Mouse (Mus musculus) testis, adult 2 months (tissue): ENCODE results near the gene Sfxn5. TPM values are rescaled to one million over a fixed set of nuclear protein-coding genes. Genes with fewer than 3 reads are reported as not detected.

Experiments used
- H3K27ac ChIP-seq: fragments of 200-500 bp; 2 replicates; pipeline ENCODE4 v1.5.1; 2012; ENCODE audit warnings: low read depth, low read length; ENCODE audit not compliant: control insufficient read depth, insufficient read depth
- H3K27me3 ChIP-seq: fragments of 200-500 bp; 2 replicates; pipeline ENCODE4 v1.6.1; 2012; ENCODE audit warnings: mild to moderate bottlenecking, low read length, moderate library complexity; ENCODE audit not compliant: control insufficient read depth, insufficient read depth
- H3K36me3 ChIP-seq: fragments of 200-500 bp; 2 replicates; pipeline ENCODE4 v1.6.1; 2012; ENCODE audit warnings: mild to moderate bottlenecking, low read length; ENCODE audit not compliant: control insufficient read depth, insufficient read depth
- H3K4me1 ChIP-seq: fragments of 200-500 bp; 2 replicates; pipeline ENCODE4 v1.6.1; 2012; ENCODE audit warnings: low read length; ENCODE audit not compliant: control insufficient read depth, insufficient read depth
- H3K4me3 ChIP-seq: fragments of 200-500 bp; 2 replicates; pipeline ENCODE4 v1.5.1; 2012; ENCODE audit warnings: low read depth, mild to moderate bottlenecking, low read length, moderate library complexity, mixed read lengths; ENCODE audit not compliant: control insufficient read depth
- CTCF ChIP-seq: fragments of 200-500 bp; IDR thresholded peaks from 2 replicates; pipeline ENCODE4 v1.5.1; 2012; ENCODE audit warnings: low read depth, mild to moderate bottlenecking, inconsistent platforms, low read length, moderate library complexity; ENCODE audit not compliant: control insufficient read depth, insufficient read depth, insufficient replicate concordance
- POLR2A ChIP-seq: fragments of 200-500 bp; IDR thresholded peaks from 2 replicates; pipeline ENCODE4 v1.6.1; 2012; ENCODE audit warnings: low read depth, mild to moderate bottlenecking, inconsistent platforms, low read length, moderate library complexity; ENCODE audit not compliant: control insufficient read depth
- polyA plus RNA-seq: library from polyadenylated mRNA; depleted of rRNA; stranded (reverse); fragments of >200 nt; gene quantifications from 2 replicates; pipeline ENCODE4 v1.2.3, GENCODE M21; 2012

Sfxn5 gene
- polyA plus RNA-seq, 1 experiment = 0.80 TPM

DNA sequence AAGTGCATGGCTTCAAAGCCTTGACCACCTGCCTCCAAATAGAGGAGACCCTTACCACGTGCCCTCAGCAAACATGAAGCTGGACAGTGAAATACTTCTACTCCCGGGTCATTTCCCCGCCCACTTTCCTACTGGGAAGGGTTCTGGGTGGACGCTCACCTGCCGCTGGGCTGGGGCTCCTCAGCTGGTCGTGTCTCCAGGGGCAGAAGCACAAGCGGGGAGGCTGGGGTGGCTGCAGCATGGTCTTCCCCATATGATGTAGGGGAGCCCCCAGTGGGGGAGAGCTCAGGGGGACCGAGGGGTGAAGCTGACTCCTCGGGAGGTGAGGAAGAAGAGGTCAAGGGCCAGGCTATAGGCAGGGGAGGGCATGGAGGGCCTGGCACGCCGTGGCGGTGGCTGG is 7.0 kb upstream of the Sfxn5 start:
- H3K36me3 ChIP-seq = no peaks in the 10 kb centered on the region
- TF ChIP-seq POLR2A (no peak), CTCF (no peak)
- no peak overlapping the region for H3K27ac ChIP-seq
- no peaks in the 10 kb centered on the region for H3K27me3 ChIP-seq
- no peaks in the 10 kb centered on the region; the same call in 1 of the 2 replicates for H3K4me1 ChIP-seq
- no peak overlapping the region for H3K4me3 ChIP-seq

DNA sequence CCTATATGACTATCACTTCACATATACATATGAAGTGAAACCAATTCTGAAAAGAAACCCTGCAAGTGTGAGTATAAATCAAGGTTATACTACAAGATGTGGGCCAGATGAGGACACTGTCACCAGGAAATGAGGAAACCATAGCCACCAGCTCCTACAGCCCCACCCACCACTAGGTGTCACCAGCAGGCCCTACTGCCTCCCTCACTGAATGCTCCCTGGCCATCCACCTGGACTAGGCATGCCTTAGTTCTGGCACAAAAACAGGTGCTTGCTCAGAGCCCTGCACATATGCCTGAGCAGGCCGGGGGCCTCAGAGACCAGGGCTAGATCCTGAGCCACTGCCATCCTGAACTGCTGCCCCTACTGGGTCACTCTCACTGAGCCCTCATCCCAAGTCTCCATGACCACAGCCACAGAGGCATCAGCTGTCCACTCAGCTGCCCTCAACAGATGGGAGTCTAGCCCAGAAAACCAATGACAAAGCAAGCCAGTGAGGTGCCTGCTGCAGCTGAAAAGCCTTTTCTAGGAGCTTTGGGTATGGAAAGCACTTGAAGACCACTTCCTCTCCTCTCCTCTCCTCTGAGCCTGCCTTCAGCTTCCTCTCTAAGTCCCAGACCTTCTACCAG is 6.2 kb upstream of the Sfxn5 start:
- TF ChIP-seq POLR2A = no peak
- peak; percentile 38; the same call in 1 of the 2 replicates for TF ChIP-seq CTCF
- no peaks in the 10 kb centered on the region; the same call in 1 of the 2 replicates for H3K4me1 ChIP-seq
- no peak overlapping the region for H3K27ac ChIP-seq
- no peaks in the 10 kb centered on the region for H3K36me3 ChIP-seq
- no peak overlapping the region for H3K4me3 ChIP-seq
- H3K27me3 ChIP-seq = no peaks in the 10 kb centered on the region

DNA sequence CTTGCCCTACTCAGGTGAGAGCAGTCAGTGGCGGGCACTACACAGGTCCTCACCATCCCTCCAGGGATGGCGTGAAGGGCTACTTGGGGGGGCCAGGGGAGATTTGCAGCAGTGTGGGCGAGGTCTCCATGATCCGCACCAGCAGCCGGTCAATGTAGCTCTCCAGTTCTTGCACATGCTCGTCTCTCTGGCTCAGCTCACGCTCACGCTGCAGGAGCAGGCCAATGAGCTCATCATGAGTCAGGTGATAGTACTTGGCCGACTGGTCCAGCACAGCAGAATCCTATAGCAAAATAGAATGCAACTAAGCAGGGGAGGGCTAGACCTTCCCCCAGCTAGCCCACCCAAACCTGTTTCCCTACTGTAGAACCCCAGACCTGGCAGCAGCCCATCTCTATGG is 3.7 kb upstream of the Sfxn5 start:
- H3K4me3 ChIP-seq = no peak overlapping the region
- no peaks in the 10 kb centered on the region for H3K27me3 ChIP-seq
- no peak overlapping the region for H3K27ac ChIP-seq
- peaks cover 17% of the 10 kb centered on the region for H3K4me1 ChIP-seq
- no peak for TF ChIP-seq CTCF
- no peak for TF ChIP-seq POLR2A
- H3K36me3 ChIP-seq = no peaks in the 10 kb centered on the region

DNA sequence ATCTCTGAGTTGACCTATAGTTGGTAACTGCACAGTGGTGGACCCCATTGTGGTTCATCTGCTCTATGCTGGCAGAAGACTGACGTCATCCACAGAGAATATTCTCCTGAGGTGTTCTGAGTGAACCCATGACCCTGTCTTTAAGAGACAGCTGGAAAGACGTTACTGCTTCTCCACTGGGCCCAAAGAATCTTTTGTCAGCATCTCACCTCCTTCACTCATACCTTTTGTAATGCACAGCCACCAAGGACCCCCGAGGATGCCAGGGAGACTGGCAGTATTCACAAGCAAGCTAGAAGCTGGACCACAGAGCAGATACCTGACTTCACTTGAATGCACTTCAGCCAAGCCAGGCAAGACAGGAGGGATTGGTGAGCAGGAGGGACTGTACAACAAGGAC is 2.1 kb upstream of the Sfxn5 start:
- no peak for TF ChIP-seq POLR2A
- no peak for TF ChIP-seq CTCF
- Histone ChIP-seq H3K4me3 (no peak overlapping the region), H3K27ac (no peak overlapping the region), H3K4me1 (peaks cover 17% of the 10 kb centered on the region), H3K36me3 (no peaks in the 10 kb centered on the region), H3K27me3 (no peaks in the 10 kb centered on the region)

DNA sequence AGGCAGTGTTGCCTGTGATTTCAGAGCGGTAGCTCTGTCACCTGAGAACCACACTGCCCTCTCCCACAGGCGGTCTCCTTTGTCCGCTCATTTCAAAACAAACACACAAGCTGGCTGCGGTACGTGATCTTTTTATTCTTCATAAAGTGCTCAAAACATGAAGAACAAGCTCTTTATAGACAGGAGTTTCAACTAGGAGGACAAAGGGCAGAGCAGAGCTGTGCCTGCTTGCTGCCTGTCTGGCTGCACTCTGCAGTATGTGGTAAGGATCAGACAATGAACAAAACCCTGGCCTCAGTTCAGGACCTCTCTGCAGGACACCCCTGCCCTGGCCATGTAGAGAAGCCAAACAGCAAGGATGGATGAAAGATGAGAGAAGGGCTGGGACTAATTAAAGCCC is 1.6 kb upstream of the Sfxn5 start:
- Histone ChIP-seq H3K27me3 (no peaks in the 10 kb centered on the region), H3K36me3 (no peaks in the 10 kb centered on the region), H3K4me1 (peaks cover 17% of the 10 kb centered on the region), H3K27ac (no peak overlapping the region), H3K4me3 (no peak overlapping the region)
- no peak for TF ChIP-seq POLR2A
- TF ChIP-seq CTCF = no peak

DNA sequence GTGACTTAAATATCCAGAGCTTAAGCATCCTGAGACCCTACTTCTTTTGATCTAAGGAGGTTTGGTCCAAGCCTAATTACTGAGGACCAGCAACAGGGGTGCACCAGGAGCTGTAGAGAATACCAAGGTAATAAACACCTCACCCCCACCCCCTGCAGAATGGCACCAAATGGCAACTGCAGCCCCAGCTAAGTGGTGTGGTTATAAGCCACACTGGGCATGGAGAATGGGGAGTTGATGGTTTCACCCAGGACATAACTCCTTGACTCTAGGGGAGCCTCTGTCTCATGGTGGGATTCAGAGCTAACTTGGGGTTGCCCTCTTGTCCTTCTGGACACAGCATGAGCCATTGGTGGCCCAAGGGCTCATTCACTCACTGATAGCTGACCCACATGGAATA is 1.0 kb upstream of the Sfxn5 start:
- Histone ChIP-seq H3K4me3 (no peak overlapping the region), H3K4me1 (peaks cover 17% of the 10 kb centered on the region), H3K27me3 (no peaks in the 10 kb centered on the region), H3K27ac (no peak overlapping the region), H3K36me3 (no peaks in the 10 kb centered on the region)
- no peak for TF ChIP-seq CTCF
- no peak for TF ChIP-seq POLR2A

DNA sequence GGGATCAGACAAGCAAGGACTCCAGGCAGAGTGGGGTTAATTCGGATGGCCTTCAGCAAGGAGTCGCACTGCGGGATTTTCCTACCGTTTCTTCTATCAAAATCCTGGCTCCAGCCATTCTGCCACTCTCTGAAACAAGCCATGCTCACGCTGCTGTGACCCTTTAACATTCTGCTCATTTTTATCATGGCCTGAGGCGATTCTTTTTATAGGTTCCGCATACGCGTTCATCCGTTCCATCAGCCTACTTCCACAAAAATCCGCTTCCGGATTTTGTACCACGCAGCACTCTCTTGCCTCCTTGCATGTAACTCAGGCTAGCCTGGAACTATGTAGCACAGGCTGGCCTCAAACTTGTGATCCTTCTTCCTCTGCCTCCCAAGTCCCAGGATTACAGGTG is 510 bp upstream of the Sfxn5 start:
- Histone ChIP-seq H3K27ac (no peak overlapping the region), H3K27me3 (no peaks in the 10 kb centered on the region), H3K4me1 (peaks cover 17% of the 10 kb centered on the region), H3K36me3 (no peaks in the 10 kb centered on the region), H3K4me3 (peak overlapping the region; percentile 95)
- TF ChIP-seq CTCF = no peak
- no peak for TF ChIP-seq POLR2A
